In the genomic region with DNA sequence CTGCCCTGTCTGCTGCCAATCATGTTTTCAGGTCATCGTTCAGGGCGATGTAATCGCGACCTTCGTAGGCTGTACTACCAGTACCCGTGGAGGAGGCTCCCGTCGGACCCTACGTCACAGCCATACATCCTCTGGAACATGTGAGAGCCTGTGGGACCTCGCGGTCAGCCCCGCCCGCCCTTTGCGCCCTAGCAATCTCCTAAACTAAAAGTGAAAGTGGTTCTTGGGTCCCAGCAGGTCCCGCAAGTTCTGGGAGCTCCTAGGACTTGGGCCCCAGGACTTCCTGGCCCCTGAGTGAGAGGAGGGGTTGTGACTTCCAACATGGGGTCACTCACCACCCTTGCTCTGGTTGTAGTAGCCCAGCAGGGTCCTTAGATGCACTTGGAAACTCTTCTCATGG, we compare ENCODE assay signal across 8 mouse cellular contexts. TPM values are rescaled to one million over a fixed set of nuclear protein-coding genes. Genes with fewer than 3 reads are reported as not detected.
DNase-seq lines count a peak whose midpoint lies in the region; ATAC-seq lines count a peak whose summit lies in the region.

No protein-coding gene starts in this region.

- no peak for ATAC-seq in forebrain, embryonic 11.5 days (replicated peaks; ENCODE audit: low FRiP score)
- ATAC-seq in liver, embryonic 15.5 days (ENCODE audit: insufficient read depth): no peak

- no peak overlapping the region for H3K9ac ChIP-seq in forebrain, embryonic 11.5 days (ENCODE audit: low read length)
- H3K9ac ChIP-seq in liver, embryonic 15.5 days: no peak overlapping the region; the same call in 1 of the 2 replicates

- H3K27ac ChIP-seq in forebrain, embryonic 11.5 days (ENCODE audit: low read depth, low read length): no peak overlapping the region
- H3K27ac ChIP-seq in liver, embryonic 15.5 days (replicated peaks): no peak overlapping the region

- H3K4me1 ChIP-seq in forebrain, embryonic 11.5 days (replicated peaks; ENCODE audit: control insufficient read depth, insufficient read depth, low read length): peaks cover 4% of the 10 kb centered on the region; the same call in 1 of the 2 replicates
- H3K4me1 ChIP-seq in liver, embryonic 15.5 days (replicated peaks): no peaks in the 10 kb centered on the region

- no peaks in the 10 kb centered on the region for H3K9me3 ChIP-seq in forebrain, embryonic 11.5 days (ENCODE audit: control insufficient read depth, low read length)
- H3K9me3 ChIP-seq in liver, embryonic 15.5 days (replicated peaks): no peaks in the 10 kb centered on the region

- peak overlapping the region; percentile 23 for H3K4me3 ChIP-seq in forebrain, embryonic 11.5 days (ENCODE audit: low read depth, low read length)
- H3K4me3 ChIP-seq in liver, embryonic 15.5 days (replicated peaks): peak overlapping the region; percentile 42

- H3K4me2 ChIP-seq in forebrain, embryonic 11.5 days (ENCODE audit: low read depth, low read length, severe bottlenecking): peak overlapping the region; percentile 45; the same call in 1 of the 2 replicates
- H3K4me2 ChIP-seq in liver, embryonic 15.5 days: peak overlapping the region; percentile 66

- 2% methylated on average over 15 of the region's 15 CpGs for WGBS in forebrain, embryonic 11.5 days
- WGBS in liver, embryonic 15.5 days (ENCODE audit: insufficient replicate concordance): 2% methylated on average over 15 of the region's 15 CpGs

- H3K36me3 ChIP-seq in forebrain, embryonic 11.5 days (ENCODE audit: control insufficient read depth, insufficient read depth, low read length): no peaks in the 10 kb centered on the region
- no peaks in the 10 kb centered on the region for H3K36me3 ChIP-seq in liver, embryonic 15.5 days (replicated peaks)

- peaks cover 23% of the 10 kb centered on the region for H3K27me3 ChIP-seq in forebrain, embryonic 11.5 days (ENCODE audit: control insufficient read depth, insufficient read depth, low read length)
- H3K27me3 ChIP-seq in liver, embryonic 15.5 days: peaks cover 71% of the 10 kb centered on the region

- DNase-seq in ovary, postnatal 36 days (ENCODE audit: low spot score): peak; percentile 7
- DNase-seq in ovary, adult 18-20 months (ENCODE audit: low spot score): no peak
- no peak for DNase-seq in forebrain, embryonic 11.5 days (ENCODE audit: low spot score)
- peak; percentile 86 for DNase-seq in induced T-regulatory cell, adult 2 months (ENCODE audit: low read depth)
- peak; percentile 82 for DNase-seq in naive thymus-derived CD4-positive, alpha-beta T cell, adult 2 months (ENCODE audit: low read depth)
- no peak for DNase-seq in layer of hippocampus, adult 11-12 months (ENCODE audit: low spot score)
- no peak for DNase-seq in left cerebral cortex, adult 9 months (ENCODE audit: low spot score in 2 of 2)

RNA-seq across cellular contexts. Expression of a gene that starts 15.4 kb away (rescaled TPM):
- not detected in 2 replicates for polyA plus RNA-seq in forebrain, embryonic 11.5 days (2014; fragmentation: Nextera tagmentation; extraction: Ambion mirVana)
- polyA plus RNA-seq in liver, embryonic 15.5 days (2015; fragmentation: Nextera tagmentation; extraction: Ambion mirVana): not detected in 2 replicates

RNA-seq across cellular contexts. Expression of a gene that starts 37.1 kb away (rescaled TPM):
- not detected in 2 replicates for polyA plus RNA-seq in forebrain, embryonic 11.5 days (2014; fragmentation: Nextera tagmentation; extraction: Ambion mirVana)
- polyA plus RNA-seq in liver, embryonic 15.5 days (2015; fragmentation: Nextera tagmentation; extraction: Ambion mirVana): not detected in 2 replicates

RNA-seq across cellular contexts. Expression of a gene that starts 52.4 kb away (rescaled TPM):
- polyA plus RNA-seq in forebrain, embryonic 11.5 days (2014; fragmentation: Nextera tagmentation; extraction: Ambion mirVana): 82.2 and 89.0 TPM in 2 replicates
- polyA plus RNA-seq in liver, embryonic 15.5 days (2015; fragmentation: Nextera tagmentation; extraction: Ambion mirVana): 58.7 and 64.0 TPM in 2 replicates

Comparison
In these comparisons a context has a peak if more than half of its experiments do, and no peak if none do; other contexts are left out.
1. DNase-seq: peak in ovary, postnatal 36 days (single experiment), induced T-regulatory cell, adult 2 months (single experiment) and naive thymus-derived CD4-positive, alpha-beta T cell, adult 2 months (single experiment); none in ovary, adult 18-20 months (single experiment), forebrain, embryonic 11.5 days (single experiment), layer of hippocampus, adult 11-12 months (single experiment) and left cerebral cortex, adult 9 months (0 of 2).